9 mouse cellular contexts compared by ENCODE assay signal in genomic region chr12:77177811-77178578, GRCm38 (mm10). TPM values are rescaled to one million over a fixed set of nuclear protein-coding genes. Genes with fewer than 3 reads are reported as not detected.
DNase-seq lines count a peak whose midpoint lies in the region; ATAC-seq lines count a peak whose summit lies in the region.
"Had no signal": no experiment of that assay in that cellular context is flagged by ENCODE, and none has a peak within 500 bp of the region (broad histone marks: within the 10 kb centered on the region; RNA-seq: fewer than 3 reads in every experiment).

No protein-coding gene starts in this region.

- 0 out of 2 replicates have a peak overlapping the region, but pooled peaks have one; percentile 8 for H3K4me2 ChIP-seq in hindbrain, embryonic 13.5 days
- no peak overlapping the region for H3K4me2 ChIP-seq in hindbrain, embryonic 14.5 days (replicated peaks)
- H3K4me2 ChIP-seq in heart, embryonic 12.5 days = no peak overlapping the region
- H3K4me2 ChIP-seq: liver, embryonic 13.5 days had no signal

- no peak for ATAC-seq in hindbrain, embryonic 13.5 days (ENCODE audit: low FRiP score)
- ATAC-seq in hindbrain, embryonic 14.5 days (ENCODE audit: low FRiP score) = no peak
- peak; percentile 38; the same call in 1 of the 2 replicates for ATAC-seq in neutrophil, adult 5-6 weeks (ENCODE audit: extremely low read depth, insufficient number of reproducible peaks, low FRiP score, poor library complexity, severe bottlenecking)
- ATAC-seq in erythroid progenitor cell, adult 5-6 weeks (replicated peaks; ENCODE audit: low FRiP score, poor library complexity, severe bottlenecking) = no peak
- no peak for ATAC-seq in heart, embryonic 12.5 days (ENCODE audit: insufficient number of reproducible peaks, low FRiP score)

- 41% methylated on average over 15 of the region's 15 CpGs for WGBS in hindbrain, embryonic 13.5 days
- 41% methylated on average over 15 of the region's 15 CpGs for WGBS in hindbrain, embryonic 14.5 days
- 47% methylated on average over 15 of the region's 15 CpGs for WGBS in heart, embryonic 12.5 days

- 0 out of 2 replicates have a peak overlapping the region, but pooled peaks have one; percentile 18 for H3K27ac ChIP-seq in hindbrain, embryonic 13.5 days
- H3K27ac ChIP-seq in hindbrain, embryonic 14.5 days = no peak overlapping the region
- no peak overlapping the region for H3K27ac ChIP-seq in heart, embryonic 12.5 days (ENCODE audit: poor library complexity, severe bottlenecking)
- H3K27ac ChIP-seq: liver, embryonic 13.5 days had no signal

- DNase-seq in hindbrain, embryonic 14.5 days (ENCODE audit: low spot score) = no peak
- DNase-seq in embryo, embryonic 10.5 days (ENCODE audit: low spot score) = peak; percentile 43
- DNase-seq in kidney, postnatal 36 days = peak; percentile 68 to 86
- no peak for DNase-seq in left cerebral cortex, adult 18-20 months (ENCODE audit: low spot score in 2 of 2)
- DNase-seq: liver, embryonic 13.5 days had no signal

- no peak overlapping the region for H3K9ac ChIP-seq in hindbrain, embryonic 13.5 days
- no peak overlapping the region for H3K9ac ChIP-seq in hindbrain, embryonic 14.5 days
- H3K9ac ChIP-seq in heart, embryonic 12.5 days = no peak overlapping the region
- H3K9ac ChIP-seq: liver, embryonic 13.5 days had no signal

- peaks cover 9% of the 10 kb centered on the region for H3K4me1 ChIP-seq in hindbrain, embryonic 13.5 days (replicated peaks)
- H3K4me1 ChIP-seq in hindbrain, embryonic 14.5 days (replicated peaks; ENCODE audit: control insufficient read depth, insufficient read depth, low read length) = no peaks in the 10 kb centered on the region
- H3K4me1 ChIP-seq in heart, embryonic 12.5 days (replicated peaks) = peaks cover 8% of the 10 kb centered on the region

- no peaks in the 10 kb centered on the region for H3K27me3 ChIP-seq in hindbrain, embryonic 13.5 days
- no peaks in the 10 kb centered on the region for H3K27me3 ChIP-seq in hindbrain, embryonic 14.5 days (ENCODE audit: control insufficient read depth, insufficient read depth, low read length)
- H3K27me3 ChIP-seq in heart, embryonic 12.5 days (replicated peaks) = no peaks in the 10 kb centered on the region
- H3K27me3 ChIP-seq: liver, embryonic 13.5 days had no signal

- H3K9me3 ChIP-seq in hindbrain, embryonic 13.5 days = no peaks in the 10 kb centered on the region
- no peaks in the 10 kb centered on the region for H3K9me3 ChIP-seq in hindbrain, embryonic 14.5 days (ENCODE audit: control insufficient read depth, low read length)
- H3K9me3 ChIP-seq in heart, embryonic 12.5 days (replicated peaks) = no peaks in the 10 kb centered on the region
- H3K9me3 ChIP-seq: liver, embryonic 13.5 days had no signal

- H3K4me3 ChIP-seq in hindbrain, embryonic 13.5 days = no peak overlapping the region
- H3K4me3 ChIP-seq in hindbrain, embryonic 14.5 days (replicated peaks; ENCODE audit: low read length) = no peak overlapping the region
- no peak overlapping the region for H3K4me3 ChIP-seq in heart, embryonic 12.5 days
- H3K4me3 ChIP-seq: liver, embryonic 13.5 days had no signal

- no peaks in the 10 kb centered on the region for H3K36me3 ChIP-seq in hindbrain, embryonic 13.5 days
- H3K36me3 ChIP-seq in hindbrain, embryonic 14.5 days (replicated peaks; ENCODE audit: control insufficient read depth, insufficient read depth) = no peaks in the 10 kb centered on the region
- no peaks in the 10 kb centered on the region for H3K36me3 ChIP-seq in heart, embryonic 12.5 days
- H3K36me3 ChIP-seq: liver, embryonic 13.5 days had no signal

RNA-seq across cellular contexts. Expression of gene Fut8, which starts 59.9 kb away (rescaled TPM):
- polyA plus RNA-seq in hindbrain, embryonic 13.5 days (2015; fragmentation: Nextera tagmentation; extraction: Ambion mirVana) = 49.3 and 50.7 TPM in 2 replicates
- 62.2 and 74.7 TPM in 2 replicates for polyA plus RNA-seq in hindbrain, embryonic 14.5 days (2014; fragmentation: Nextera tagmentation; extraction: Ambion mirVana)
- total RNA-seq in neutrophil, adult 5-6 weeks (2017) = 12.8 and 15.6 TPM in 2 replicates
- 33.5 and 39.4 TPM in 2 replicates for total RNA-seq in erythroid progenitor cell, adult 5-6 weeks (2015; ENCODE audit: low replicate concordance)
- 17.5 and 24.8 TPM in 2 replicates for total RNA-seq in erythroid progenitor cell, adult 5-6 weeks (2017; ENCODE audit: low replicate concordance)
- polyA plus RNA-seq in heart, embryonic 12.5 days (2016; fragmentation: Nextera tagmentation; extraction: Ambion mirVana) = 21.0 and 21.3 TPM in 2 replicates
- 10 to 100 TPM; 53.3 to 59.8 TPM for total RNA-seq in left cerebral cortex, adult 18-20 months (2021)

Comparison
In these comparisons a context has a peak if more than half of its experiments do, and no peak if none do; other contexts are left out.
1. DNase-seq: peak in embryo, embryonic 10.5 days (single experiment) and kidney, postnatal 36 days (2 of 2); none in hindbrain, embryonic 14.5 days (single experiment) and left cerebral cortex, adult 18-20 months (0 of 2).